ENCODE assay signal across 8 mouse cellular contexts in the genomic region with DNA sequence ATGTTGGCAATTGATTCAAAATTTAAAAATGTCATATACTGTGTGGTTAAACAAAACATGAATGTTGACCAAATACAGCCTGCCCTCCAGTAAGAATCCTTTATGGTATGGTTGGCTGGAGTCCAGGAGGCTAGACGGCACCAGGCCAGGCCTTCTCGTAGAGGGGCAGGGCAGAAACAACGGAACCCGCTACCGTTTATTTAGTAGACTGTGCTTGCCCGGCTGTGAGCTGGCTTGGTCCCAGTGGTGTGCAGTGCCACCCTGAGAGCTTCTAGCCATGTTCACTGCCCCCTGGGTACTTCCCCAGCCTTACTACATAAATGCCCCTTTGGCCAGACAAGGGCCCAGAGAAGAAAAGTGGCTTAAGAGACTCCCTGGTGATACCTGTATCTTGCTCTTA.
DNase-seq lines count a peak whose midpoint lies in the region; ATAC-seq lines count a peak whose summit lies in the region.

No protein-coding gene starts in this region.

- peak overlapping the region; percentile 42; the same call in 1 of the 2 replicates for H3K27ac ChIP-seq in neural tube, embryonic 15.5 days (replicated peaks)

- H3K36me3 ChIP-seq in neural tube, embryonic 15.5 days, result no peaks in the 10 kb centered on the region

- no peak overlapping the region for H3K9ac ChIP-seq in neural tube, embryonic 15.5 days (replicated peaks)

- H3K4me1 ChIP-seq in neural tube, embryonic 15.5 days, result peaks cover 98% of the 10 kb centered on the region

- 32% methylated on average over 6 of the region's 6 CpGs for WGBS in neural tube, embryonic 15.5 days

- no peaks in the 10 kb centered on the region for H3K9me3 ChIP-seq in neural tube, embryonic 15.5 days (replicated peaks)

- peak; percentile 54 to 57 for DNase-seq in cerebellum, adult 18-20 months
- no peak for DNase-seq in cerebellum, adult 11 months
- peak; percentile 59 for DNase-seq in left cerebral cortex, postnatal 4 days
- DNase-seq in left cerebral cortex, adult 18-20 months (ENCODE audit: low spot score in 2 of 2), result no peak
- DNase-seq in kidney, postnatal 4 days, result peak; percentile 43 to 60
- no peak for DNase-seq in retina, postnatal 1 day
- no peak for DNase-seq in gastrocnemius, postnatal 25 days

- ATAC-seq in neural tube, embryonic 15.5 days (ENCODE audit: low FRiP score), result no peak

- no peak overlapping the region for H3K4me2 ChIP-seq in neural tube, embryonic 15.5 days

- intact Hi-C loops in left cerebral cortex, postnatal 4 days (cut with DNase I), result no loop called here

- no peaks in the 10 kb centered on the region for H3K27me3 ChIP-seq in neural tube, embryonic 15.5 days (replicated peaks)

- no peak overlapping the region for H3K4me3 ChIP-seq in neural tube, embryonic 15.5 days (replicated peaks)

Comparison
In these comparisons a context has a peak if more than half of its experiments do, and no peak if none do; other contexts are left out.
1. DNase-seq: peak in cerebellum, adult 18-20 months (2 of 2), left cerebral cortex, postnatal 4 days (single experiment) and kidney, postnatal 4 days (2 of 2); none in cerebellum, adult 11 months (single experiment), left cerebral cortex, adult 18-20 months (0 of 2), retina, postnatal 1 day (single experiment) and gastrocnemius, postnatal 25 days (single experiment).